Mouse (Mus musculus) heart, adult 18-20 months (tissue): ENCODE data around the gene Cda. TPM values are rescaled to one million over a fixed set of nuclear protein-coding genes. Genes with fewer than 3 reads are reported as not detected.
"Not testable (repeated sequence)": the region's sequence is repeated elsewhere in the genome, so short reads cannot be mapped to it uniquely, and the experiment has no call there.

Experiments
- DNase-seq, 2 experiments: peaks; one replicate each; pipeline ENCODE4 v3.0.0; 2021 to 2022; ENCODE audit warnings: mixed read lengths in 1 of 2
- total RNA-seq, 2 experiments: library from RNA; stranded (reverse); gene quantifications; 2 replicates each; pipeline ENCODE4 v1.2.3; 2021

Cda gene
- total RNA-seq, 2 experiments from 2014 or later, result 1.6 to 2.3 TPM

- peak in 1 of 2 experiments; percentile 29 for DNase-seq
These were observed 32.8 kb downstream of the Cda start for GRCm38 (mm10) chr4:138335036-138335435.

GRCm38 (mm10) chr4:138333135-138333534, 34.7 kb downstream of the Cda start:
- DNase-seq, result no peak

- no peak for DNase-seq
These were observed 36.1 kb downstream of the Cda start for GRCm38 (mm10) chr4:138331647-138332046.

GRCm38 (mm10) chr4:138330264-138330671, 37.5 kb downstream of the Cda start:
- DNase-seq, result no peak

- no peak for DNase-seq
These were observed 39.8 kb downstream of the Cda start for GRCm38 (mm10) chr4:138327891-138328470.

GRCm38 (mm10) chr4:138327155-138327554, 40.6 kb downstream of the Cda start:
- not testable (repeated sequence) for DNase-seq

- DNase-seq, result peak; percentile 94 to 95
These were observed 41.6 kb downstream of the Cda start, which contains the start of gene Pink1 for GRCm38 (mm10) chr4:138326077-138326695. Pink1 (minus strand) TSS chr4:138326307.

- DNase-seq, result peak; percentile 98 to 99
These were observed 42.2 kb downstream of the Cda start for GRCm38 (mm10) chr4:138325466-138326076.

- no peak for DNase-seq
These were observed 43.3 kb downstream of the Cda start for GRCm38 (mm10) chr4:138324451-138324850.

- DNase-seq, result peak; percentile 51 to 57
These were observed 44.0 kb downstream of the Cda start for GRCm38 (mm10) chr4:138323753-138324152.

- DNase-seq, result no peak
These were observed 45.1 kb downstream of the Cda start for GRCm38 (mm10) chr4:138322692-138323091.

GRCm38 (mm10) chr4:138321488-138321887, 46.3 kb downstream of the Cda start:
- no peak for DNase-seq

GRCm38 (mm10) chr4:138320711-138321110, 47.1 kb downstream of the Cda start:
- DNase-seq, result no peak

GRCm38 (mm10) chr4:138319508-138319907, 48.3 kb downstream of the Cda start:
- peak; percentile 84 to 93 for DNase-seq

- peak; percentile 43 to 79 for DNase-seq
These were observed 49.1 kb downstream of the Cda start for GRCm38 (mm10) chr4:138318509-138319266.

GRCm38 (mm10) chr4:138316369-138316768, 51.4 kb downstream of the Cda start:
- DNase-seq, result no peak

- DNase-seq, result no peak
These were observed 52.0 kb downstream of the Cda start for GRCm38 (mm10) chr4:138315781-138316180.

- no peak for DNase-seq
These were observed 54.0 kb downstream of the Cda start for GRCm38 (mm10) chr4:138313795-138314194.

- DNase-seq, result no peak
These were observed 54.8 kb downstream of the Cda start for GRCm38 (mm10) chr4:138313021-138313420.

- no peak for DNase-seq
These were observed 55.7 kb downstream of the Cda start for GRCm38 (mm10) chr4:138312105-138312504.

GRCm38 (mm10) chr4:138311595-138311994, 56.2 kb downstream of the Cda start:
- DNase-seq, result peak; percentile 28 to 65

GRCm38 (mm10) chr4:138310311-138310910, 57.4 kb downstream of the Cda start:
- no peak for DNase-seq
